Mouse (Mus musculus): ENCODE measurements around the gene Grik4.

DNA sequence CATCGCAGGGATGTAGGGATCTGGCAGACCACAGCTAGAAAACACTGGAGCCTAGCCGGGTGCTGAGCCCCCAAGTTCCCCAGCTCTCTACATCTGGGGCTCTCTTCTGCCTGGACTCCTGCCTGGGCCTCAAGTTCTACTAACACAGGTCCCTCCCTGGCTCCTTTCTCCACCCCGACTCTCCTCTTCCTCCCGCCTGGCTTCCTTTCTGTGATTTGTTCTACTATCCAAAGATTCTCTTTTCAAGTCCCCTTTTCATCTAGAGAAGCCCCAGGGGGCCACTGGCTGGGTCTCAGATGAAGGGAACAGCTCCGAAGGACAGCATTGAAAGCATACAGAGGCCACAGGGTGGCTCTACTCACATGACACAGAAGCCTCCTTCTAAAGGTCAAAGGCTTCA is 151.9 kb downstream of the Grik4 start:
- TF ChIP-seq POLR2A (IDR thresholded peaks at IDR 0.05; ENCODE audit: insufficient read depth, low read depth, low read length) (no peak), CTCF (IDR thresholded peaks at IDR 0.05; ENCODE audit: insufficient read depth, low read depth, low read length) (no peak)

Measured in olfactory bulb, adult 2 months (tissue).